Mouse (Mus musculus) midbrain, embryonic 10.5 days (tissue): ENCODE measurements around the gene Ifit3b. TPM values are rescaled to one million over a fixed set of nuclear protein-coding genes. Genes with fewer than 3 reads are reported as not detected.
"Not testable (repeated sequence)": the region's sequence is repeated elsewhere in the genome, so short reads cannot be mapped to it uniquely, and the experiment has no call there.

Experiments used
- DNase-seq: peaks from one replicate; pipeline ENCODE4 v3.0.0-alpha.2; 2017; ENCODE audit warnings: low spot score
- H3K27ac ChIP-seq: fragments of 300-500 bp; sonication (generic); replicated peaks from 2 replicates; pipeline ENCODE4 v1.5.1; 2016; ENCODE audit warnings: mild to moderate bottlenecking
- H3K27me3 ChIP-seq: fragments of 300-500 bp; sonication (generic); 2 replicates; pipeline ENCODE4 v1.6.1; 2016; ENCODE audit warnings: low read depth, mild to moderate bottlenecking; ENCODE audit not compliant: poor library complexity, severe bottlenecking
- H3K36me3 ChIP-seq: fragments of 300-500 bp; sonication (generic); 2 replicates; pipeline ENCODE4 v1.6.1; 2016; ENCODE audit warnings: mild to moderate bottlenecking, moderate library complexity
- H3K4me1 ChIP-seq: fragments of 300-500 bp; sonication (generic); 2 replicates; pipeline ENCODE4 v1.6.1; 2016
- H3K4me3 ChIP-seq: fragments of 300-500 bp; sonication (generic); 2 replicates; pipeline ENCODE4 v1.5.1; 2016; ENCODE audit warnings: mild to moderate bottlenecking, moderate library complexity
- H3K9me3 ChIP-seq: fragments of 300-500 bp; sonication (generic); replicated peaks from 2 replicates; pipeline ENCODE4 v1.6.1; 2016; ENCODE audit warnings: mild to moderate bottlenecking
- WGBS: fragments of 180-500 bp; shearing (Covaris S2); methylation state at CpG from one replicate; pipeline ENCODE4 v1.1.7; 2016; 5-methylcytosine and 5-hydroxymethylcytosine counted together
- polyA plus RNA-seq: library from polyadenylated mRNA; unstranded; fragments of >200 nt; fragmentation: Nextera tagmentation; extraction: Ambion mirVana; gene quantifications from 2 replicates; pipeline ENCODE4 v1.2.1, GENCODE M21; 2016

Gene Ifit3b
- polyA plus RNA-seq, 1 experiment from 2014 or later = not detected

GRCm38 (mm10) chr19:34587898-34588692 is 19.7 kb upstream of the Ifit3b start:
- H3K9me3 ChIP-seq, H3K27ac ChIP-seq, H3K36me3 ChIP-seq, H3K4me1 ChIP-seq, H3K27me3 ChIP-seq, H3K4me3 ChIP-seq, DNase-seq: not testable (repeated sequence)
- 86% methylated on average over 9 of the region's 12 CpGs for WGBS

DNA sequence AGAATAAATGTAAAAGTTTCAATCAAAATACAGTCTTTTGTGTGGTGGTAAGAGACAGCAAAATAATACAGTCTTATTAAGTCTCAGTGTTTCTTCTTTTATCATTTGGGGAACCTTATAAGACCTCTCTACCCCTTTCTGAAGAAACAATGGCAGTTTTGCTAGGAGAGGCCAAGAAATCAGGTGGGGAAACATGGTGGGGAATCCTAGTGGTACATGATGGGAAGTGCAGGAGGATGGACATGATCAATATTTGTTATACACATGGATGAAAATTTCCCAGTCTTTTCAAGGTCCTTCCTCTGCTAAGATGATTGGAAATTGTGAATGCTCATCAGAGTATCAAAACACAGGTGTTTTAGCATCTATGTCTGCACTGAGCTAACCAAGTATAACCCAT is 18.8 kb upstream of the Ifit3b start:
- Histone ChIP-seq H3K27me3 (no peaks in the 10 kb centered on the region), H3K4me3 (no peak overlapping the region), H3K4me1 (no peaks in the 10 kb centered on the region), H3K9me3 (no peaks in the 10 kb centered on the region), H3K27ac (no peak overlapping the region), H3K36me3 (no peaks in the 10 kb centered on the region)
- no peak for DNase-seq

- no peak for DNase-seq
- H3K36me3 ChIP-seq = no peaks in the 10 kb centered on the region
- whole genome bisulfite sequencing = 95% methylated on average over 2 of the region's 2 CpGs
- no peaks in the 10 kb centered on the region for H3K4me1 ChIP-seq
- H3K27ac ChIP-seq = no peak overlapping the region
- no peaks in the 10 kb centered on the region for H3K9me3 ChIP-seq
- H3K27me3 ChIP-seq = no peaks in the 10 kb centered on the region
- H3K4me3 ChIP-seq = no peak overlapping the region
These were observed 14.3 kb upstream of the Ifit3b start for GRCm38 (mm10) chr19:34593456-34593855.

DNA sequence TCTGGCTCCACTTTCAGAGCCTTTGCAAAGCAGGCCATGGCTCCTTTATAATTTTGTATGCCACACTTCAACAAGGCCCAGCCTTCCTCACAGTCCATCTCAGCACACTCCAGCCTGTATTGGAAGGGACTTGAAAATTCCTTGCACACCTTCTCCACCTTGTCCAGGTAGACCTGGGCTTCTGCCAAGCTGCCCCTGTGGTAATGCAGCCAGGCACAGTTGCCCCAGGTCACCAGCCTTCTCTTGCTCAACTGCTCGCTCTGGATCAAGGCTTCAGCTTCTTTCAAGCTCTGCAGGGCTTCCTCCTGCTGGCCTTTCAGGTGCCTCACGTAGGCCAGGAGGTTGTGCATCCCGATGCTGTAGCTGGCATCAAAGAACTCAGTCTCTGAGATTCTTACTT is 13.2 kb upstream of the Ifit3b start:
- not testable (repeated sequence) for H3K9me3 ChIP-seq, H3K36me3 ChIP-seq, H3K4me1 ChIP-seq, H3K27me3 ChIP-seq, H3K4me3 ChIP-seq, H3K27ac ChIP-seq, DNase-seq
- WGBS = 78% methylated on average over 3 of the region's 3 CpGs

DNA sequence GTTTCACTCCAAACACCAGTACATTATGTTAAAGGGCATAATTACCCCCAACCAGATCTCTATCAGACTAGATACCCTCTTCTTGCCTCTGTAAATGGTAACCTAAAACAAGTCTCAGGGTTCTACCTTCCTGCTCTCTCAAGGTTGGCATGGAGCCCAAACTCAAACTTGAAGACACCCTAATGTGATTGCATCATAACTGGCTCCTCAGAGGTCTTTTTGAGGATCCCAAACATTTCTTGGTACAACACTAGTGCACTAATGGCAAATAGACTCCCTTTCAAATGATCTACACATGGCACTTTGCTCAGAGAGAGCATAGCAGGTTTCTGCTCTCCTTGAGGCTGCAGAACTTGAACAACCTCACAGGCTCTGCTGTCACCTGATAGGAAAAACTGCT is 11.0 kb upstream of the Ifit3b start:
- H3K9me3 ChIP-seq = no peaks in the 10 kb centered on the region
- H3K27ac ChIP-seq = no peak overlapping the region
- no peaks in the 10 kb centered on the region for H3K27me3 ChIP-seq
- H3K36me3 ChIP-seq = no peaks in the 10 kb centered on the region
- DNase-seq = no peak
- H3K4me3 ChIP-seq = no peak overlapping the region
- H3K4me1 ChIP-seq = no peaks in the 10 kb centered on the region

DNA sequence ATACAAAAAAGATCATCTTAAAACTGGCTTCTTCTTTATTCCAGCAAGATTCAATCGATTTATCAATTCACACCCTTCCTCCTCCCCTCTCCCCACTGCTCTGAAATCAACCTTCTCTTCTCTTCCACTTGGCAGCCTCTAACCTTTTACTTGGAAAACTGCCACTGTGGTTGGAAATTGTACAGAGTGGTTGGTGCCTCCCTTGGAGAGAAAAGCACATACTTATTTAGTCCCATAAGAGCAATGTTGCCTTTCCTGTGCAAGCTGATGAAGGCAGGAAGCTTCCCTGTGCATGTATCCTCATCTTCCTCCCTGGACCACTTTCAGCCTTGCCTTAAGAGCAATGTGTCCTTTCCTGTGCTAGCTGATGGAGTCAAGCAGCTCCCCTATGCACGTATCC is 9.4 kb upstream of the Ifit3b start:
- no peaks in the 10 kb centered on the region for H3K36me3 ChIP-seq
- H3K9me3 ChIP-seq = no peaks in the 10 kb centered on the region
- WGBS = 79% methylated on average over 2 of the region's 2 CpGs
- H3K4me1 ChIP-seq = no peaks in the 10 kb centered on the region
- H3K27me3 ChIP-seq = no peaks in the 10 kb centered on the region
- no peak overlapping the region for H3K4me3 ChIP-seq
- no peak for DNase-seq
- H3K27ac ChIP-seq = no peak overlapping the region

DNA sequence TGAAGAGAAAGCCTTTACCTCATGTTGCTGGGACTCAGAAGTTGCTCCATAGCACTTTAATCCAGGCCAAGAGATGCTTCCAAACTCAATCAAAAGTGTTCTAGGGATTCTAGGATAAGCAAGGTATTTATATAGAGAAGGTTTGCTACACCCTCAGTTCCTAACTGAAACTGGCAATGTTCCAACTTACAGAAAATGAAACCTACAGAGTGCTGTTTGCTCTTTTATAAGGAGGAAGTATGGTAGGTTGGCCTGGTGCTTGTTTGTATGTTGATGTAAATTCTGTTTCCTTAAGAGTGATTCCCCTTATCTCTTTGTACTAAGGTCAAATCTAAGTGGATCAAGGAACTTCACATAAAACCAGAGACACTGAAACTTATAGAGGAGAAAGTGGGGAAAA is 8.5 kb upstream of the Ifit3b start:
- H3K4me1 ChIP-seq, H3K27me3 ChIP-seq, H3K36me3 ChIP-seq, H3K4me3 ChIP-seq, H3K27ac ChIP-seq, H3K9me3 ChIP-seq, DNase-seq: not testable (repeated sequence)

DNA sequence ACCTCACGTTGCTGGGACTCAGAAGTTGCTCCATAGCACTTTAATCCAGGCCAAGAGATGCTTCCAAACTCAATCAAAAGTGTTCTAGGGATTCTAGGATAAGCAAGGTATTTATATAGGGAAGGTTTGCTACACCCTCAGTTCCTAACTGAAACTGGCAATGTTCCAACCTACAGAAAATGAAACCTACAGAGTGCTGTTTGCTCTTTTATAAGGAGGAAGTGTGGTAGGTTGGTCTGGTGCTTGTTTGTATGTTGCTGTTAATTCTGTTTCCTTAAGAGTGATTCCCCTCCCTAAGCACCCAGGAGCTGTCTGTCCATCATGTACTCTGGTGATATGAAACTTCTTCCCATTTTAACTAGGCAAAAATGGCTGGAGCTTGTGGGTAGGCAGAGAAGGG is 5.9 kb upstream of the Ifit3b start, which contains the start of gene Ifit1bl1:
Gene Ifit1bl1 (minus strand): TSS at position 69 of the 400 bp plus-strand sequence.
- DNase-seq, H3K27me3 ChIP-seq, H3K4me1 ChIP-seq, H3K36me3 ChIP-seq, H3K4me3 ChIP-seq, H3K27ac ChIP-seq, H3K9me3 ChIP-seq: not testable (repeated sequence)
- WGBS = 61% methylated on average over 1 of the region's 1 CpGs

- Histone ChIP-seq H3K9me3 (no peaks in the 10 kb centered on the region), H3K4me1 (no peaks in the 10 kb centered on the region), H3K27me3 (no peaks in the 10 kb centered on the region), H3K36me3 (no peaks in the 10 kb centered on the region), H3K4me3 (no peak overlapping the region), H3K27ac (no peak overlapping the region)
- 86% methylated on average over 3 of the region's 3 CpGs for WGBS
- DNase-seq = no peak
These were observed 2.3 kb upstream of the Ifit3b start for GRCm38 (mm10) chr19:34605472-34605871.

GRCm38 (mm10) chr19:34610118-34610517 is 2.3 kb downstream of the Ifit3b start:
- H3K9me3 ChIP-seq, H3K27ac ChIP-seq, DNase-seq, H3K4me1 ChIP-seq, H3K27me3 ChIP-seq, H3K36me3 ChIP-seq, H3K4me3 ChIP-seq: not testable (repeated sequence)
- WGBS = 82% methylated on average over 3 of the region's 3 CpGs

DNA sequence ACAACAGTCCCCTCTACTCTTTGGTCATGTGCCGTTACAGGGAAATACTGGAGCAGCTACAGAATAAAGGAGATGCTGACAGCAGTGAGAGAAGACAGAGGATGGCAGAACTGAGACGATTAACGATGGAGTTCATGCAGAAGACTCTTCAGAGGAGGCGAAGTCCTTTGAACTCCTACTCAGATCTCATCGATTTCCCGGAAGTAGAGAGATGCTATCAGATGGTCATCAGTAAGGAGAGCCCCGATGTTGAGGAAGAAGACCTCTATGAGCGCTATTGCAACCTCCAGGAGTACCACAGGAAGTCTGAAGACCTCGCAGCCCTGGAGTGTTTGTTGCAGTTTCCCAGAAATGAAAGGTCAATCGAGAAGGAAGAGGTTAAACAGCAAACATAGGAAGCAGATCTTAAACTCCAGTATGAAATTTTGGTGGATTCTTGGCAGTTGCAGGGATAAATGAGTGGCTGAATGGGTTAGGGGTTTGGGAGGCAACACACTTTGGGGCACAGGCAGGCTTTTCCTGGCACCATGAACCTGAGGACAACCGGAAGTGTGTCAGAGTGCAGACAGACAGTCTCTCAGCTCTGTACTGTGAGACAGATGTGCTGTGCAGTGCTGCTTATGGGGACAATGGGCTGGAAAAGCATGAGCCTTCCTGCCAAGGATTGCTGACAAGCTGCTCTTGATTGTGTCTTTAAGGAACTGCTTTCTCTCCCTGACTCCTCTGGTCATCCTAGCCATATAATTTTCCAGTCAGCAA is 4.7 kb downstream of the Ifit3b start:
- not testable (repeated sequence) for H3K4me3 ChIP-seq, H3K4me1 ChIP-seq, H3K27me3 ChIP-seq, H3K9me3 ChIP-seq, H3K27ac ChIP-seq, H3K36me3 ChIP-seq, DNase-seq
- 92% methylated on average over 5 of the region's 11 CpGs for WGBS

- Histone ChIP-seq H3K36me3 (no peaks in the 10 kb centered on the region), H3K9me3 (no peaks in the 10 kb centered on the region), H3K27me3 (no peaks in the 10 kb centered on the region), H3K27ac (no peak overlapping the region), H3K4me1 (no peaks in the 10 kb centered on the region), H3K4me3 (no peak overlapping the region)
- DNase-seq = no peak
- 94% methylated on average over 5 of the region's 5 CpGs for WGBS
These were observed 13.1 kb downstream of the Ifit3b start for GRCm38 (mm10) chr19:34620871-34621270.

- Histone ChIP-seq H3K27me3 (no peaks in the 10 kb centered on the region), H3K9me3 (no peaks in the 10 kb centered on the region), H3K27ac (no peak overlapping the region), H3K36me3 (no peaks in the 10 kb centered on the region), H3K4me3 (no peak overlapping the region), H3K4me1 (no peaks in the 10 kb centered on the region)
- WGBS = 93% methylated on average over 6 of the region's 6 CpGs
- no peak for DNase-seq
These were observed 16.0 kb downstream of the Ifit3b start for GRCm38 (mm10) chr19:34623781-34624180.
